Mouse (Mus musculus): ENCODE results near the gene Gjb3.

GRCm38 (mm10) chr4:127289039-127289548, 41.5 kb downstream of the Gjb3 start:
- TF ChIP-seq POLR2A (IDR thresholded peaks at IDR 0.05; ENCODE audit: borderline replicate concordance, extremely low read depth, insufficient read depth, insufficient read length, poor library complexity, severe bottlenecking) (no peak), CTCF (IDR thresholded peaks at IDR 0.05; ENCODE audit: borderline replicate concordance, extremely low read depth, insufficient read depth, insufficient read length) (no peak)

Data from brain, embryonic 14.5 days (tissue).